ENCODE assay signal across 27 mouse cellular contexts in the genomic region with DNA sequence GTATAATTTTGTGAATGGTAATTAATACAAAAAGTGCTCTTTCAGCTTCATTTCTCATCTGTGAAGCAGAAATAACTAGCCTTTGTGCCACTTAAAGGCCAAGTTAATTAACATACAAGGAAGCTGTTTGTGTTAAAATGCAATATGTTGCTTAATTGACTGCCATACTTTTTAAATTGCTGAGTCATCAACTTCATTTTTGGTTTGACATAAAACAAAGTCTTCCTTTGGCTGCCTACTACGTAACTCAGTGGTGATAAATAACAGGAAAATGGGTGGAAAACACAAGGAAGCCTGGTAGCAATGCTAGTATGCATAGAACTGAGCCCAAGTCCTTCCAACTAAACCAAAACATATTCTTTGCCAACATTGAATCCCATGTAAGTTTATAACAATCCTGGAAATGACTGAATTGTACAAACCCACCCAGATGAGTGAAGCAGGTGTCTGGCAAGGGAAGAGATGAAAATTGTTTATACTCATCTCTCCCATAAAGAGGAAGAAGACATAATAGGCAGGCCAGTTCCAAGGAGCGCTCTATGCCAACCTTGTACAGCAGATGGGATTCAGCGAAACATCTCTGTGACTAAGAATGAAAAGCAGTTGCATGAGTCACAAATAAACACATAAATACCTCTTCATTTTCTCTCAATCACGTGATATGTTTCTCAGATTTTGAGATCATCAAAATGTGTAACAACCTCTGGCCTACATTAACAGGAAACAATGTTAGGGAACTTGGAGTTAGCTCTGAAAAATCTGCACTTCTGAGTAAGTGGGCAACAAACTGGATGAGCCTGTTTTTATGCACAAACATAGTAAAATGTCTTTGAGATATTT.
DNase-seq lines count a peak whose midpoint lies in the region; ATAC-seq and TF ChIP-seq lines count a peak whose summit lies in the region.
"Had no signal": no experiment of that assay in that cellular context is flagged by ENCODE, and none has a peak within 500 bp of the region (broad histone marks: within the 10 kb centered on the region; RNA-seq: fewer than 3 reads in every experiment).

No protein-coding gene starts in this region.

- H3K4me1 ChIP-seq in forebrain, embryonic 14.5 days (ENCODE audit: control insufficient read depth, insufficient read depth, low read length): no peaks in the 10 kb centered on the region
- H3K4me1 ChIP-seq in forebrain, embryonic 12.5 days: no peaks in the 10 kb centered on the region
- H3K4me1 ChIP-seq in heart, embryonic 10.5 days: no peaks in the 10 kb centered on the region
- no peaks in the 10 kb centered on the region for H3K4me1 ChIP-seq in hindbrain, postnatal 0 days (ENCODE audit: insufficient read depth, low read length)
- H3K4me1 ChIP-seq: heart, embryonic 12.5 days; hindbrain, embryonic 15.5 days; kidney, embryonic 15.5 days; limb, embryonic 10.5 days; limb, embryonic 15.5 days; liver, embryonic 13.5 days; megakaryocyte, embryonic 14.5 days; midbrain, embryonic 12.5 days had no signal

- H3K4me2 ChIP-seq in forebrain, embryonic 14.5 days (ENCODE audit: low read length): no peak overlapping the region
- H3K4me2 ChIP-seq in forebrain, embryonic 12.5 days: no peak overlapping the region
- H3K4me2 ChIP-seq in hindbrain, postnatal 0 days (ENCODE audit: low read depth, low read length): no peak overlapping the region
- H3K4me2 ChIP-seq: heart, embryonic 12.5 days; hindbrain, embryonic 15.5 days; kidney, embryonic 15.5 days; limb, embryonic 15.5 days; liver, embryonic 13.5 days; midbrain, embryonic 12.5 days had no signal

- 77% methylated on average over 4 of the region's 4 CpGs for WGBS in forebrain, embryonic 14.5 days
- 85% methylated on average over 4 of the region's 4 CpGs for WGBS in forebrain, embryonic 12.5 days
- 83% methylated on average over 4 of the region's 4 CpGs for WGBS in heart, embryonic 10.5 days
- WGBS in hindbrain, postnatal 0 days: 86% methylated on average over 4 of the region's 4 CpGs

- no peaks in the 10 kb centered on the region for H3K27me3 ChIP-seq in forebrain, embryonic 14.5 days (replicated peaks; ENCODE audit: control insufficient read depth, insufficient read depth, low read length)
- H3K27me3 ChIP-seq in forebrain, embryonic 12.5 days: no peaks in the 10 kb centered on the region
- H3K27me3 ChIP-seq in heart, embryonic 10.5 days (ENCODE audit: insufficient read depth, poor library complexity, severe bottlenecking): no peaks in the 10 kb centered on the region
- no peaks in the 10 kb centered on the region for H3K27me3 ChIP-seq in hindbrain, postnatal 0 days (ENCODE audit: insufficient read depth, low read length)
- H3K27me3 ChIP-seq: heart, embryonic 12.5 days; hindbrain, embryonic 15.5 days; kidney, embryonic 15.5 days; limb, embryonic 15.5 days; liver, embryonic 13.5 days; megakaryocyte, embryonic 14.5 days; midbrain, embryonic 12.5 days had no signal

- no peaks in the 10 kb centered on the region for H3K36me3 ChIP-seq in forebrain, embryonic 14.5 days (ENCODE audit: control insufficient read depth, insufficient read depth, low read length)
- no peaks in the 10 kb centered on the region for H3K36me3 ChIP-seq in forebrain, embryonic 12.5 days (replicated peaks)
- no peaks in the 10 kb centered on the region for H3K36me3 ChIP-seq in heart, embryonic 10.5 days
- H3K36me3 ChIP-seq in hindbrain, postnatal 0 days (ENCODE audit: insufficient read depth, low read length): no peaks in the 10 kb centered on the region
- H3K36me3 ChIP-seq: heart, embryonic 12.5 days; hindbrain, embryonic 15.5 days; kidney, embryonic 15.5 days; limb, embryonic 10.5 days; limb, embryonic 15.5 days; liver, embryonic 13.5 days; midbrain, embryonic 12.5 days had no signal

- TF ChIP-seq CTCF in hindbrain, postnatal 0 days (IDR thresholded peaks at IDR 0.05; ENCODE audit: low read depth): no peak

- ATAC-seq in forebrain, embryonic 14.5 days: no peak
- ATAC-seq in forebrain, embryonic 12.5 days (ENCODE audit: low FRiP score): no peak
- ATAC-seq in hindbrain, postnatal 0 days: no peak
- ATAC-seq: CD4-positive, CD25-positive, alpha-beta regulatory T cell, adult 4 months; lung, postnatal 0 days had no signal

- H3K9ac ChIP-seq in forebrain, embryonic 14.5 days (ENCODE audit: low read length): no peak overlapping the region
- no peak overlapping the region for H3K9ac ChIP-seq in forebrain, embryonic 12.5 days
- no peak overlapping the region for H3K9ac ChIP-seq in hindbrain, postnatal 0 days (replicated peaks; ENCODE audit: low read length)
- H3K9ac ChIP-seq: heart, embryonic 12.5 days; hindbrain, embryonic 15.5 days; kidney, embryonic 15.5 days; limb, embryonic 15.5 days; liver, embryonic 13.5 days; midbrain, embryonic 12.5 days had no signal

- no peak overlapping the region for H3K27ac ChIP-seq in forebrain, embryonic 14.5 days (ENCODE audit: low read depth, low read length)
- no peak overlapping the region for H3K27ac ChIP-seq in forebrain, embryonic 12.5 days
- no peak overlapping the region for H3K27ac ChIP-seq in heart, embryonic 10.5 days
- H3K27ac ChIP-seq in hindbrain, postnatal 0 days: no peak overlapping the region
- H3K27ac ChIP-seq: hindbrain, embryonic 15.5 days; kidney, embryonic 15.5 days; limb, embryonic 10.5 days; limb, embryonic 15.5 days; liver, embryonic 13.5 days; midbrain, embryonic 12.5 days had no signal

- no peak overlapping the region for H3K4me3 ChIP-seq in forebrain, embryonic 14.5 days (ENCODE audit: low read depth, low read length)
- no peak overlapping the region for H3K4me3 ChIP-seq in forebrain, embryonic 12.5 days (replicated peaks)
- no peak overlapping the region for H3K4me3 ChIP-seq in heart, embryonic 10.5 days
- H3K4me3 ChIP-seq in hindbrain, postnatal 0 days (ENCODE audit: low read length): no peak overlapping the region
- H3K4me3 ChIP-seq: erythroblast, embryonic 14.5 days; heart, embryonic 12.5 days; hindbrain, embryonic 15.5 days; kidney, embryonic 15.5 days; limb, embryonic 10.5 days; limb, embryonic 15.5 days; liver, embryonic 13.5 days; megakaryocyte, embryonic 14.5 days; midbrain, embryonic 12.5 days had no signal

- H3K9me3 ChIP-seq in forebrain, embryonic 14.5 days (replicated peaks; ENCODE audit: control insufficient read depth, low read length): no peaks in the 10 kb centered on the region
- H3K9me3 ChIP-seq in forebrain, embryonic 12.5 days: no peaks in the 10 kb centered on the region
- H3K9me3 ChIP-seq in heart, embryonic 10.5 days: no peaks in the 10 kb centered on the region
- no peaks in the 10 kb centered on the region for H3K9me3 ChIP-seq in hindbrain, postnatal 0 days (ENCODE audit: low read length)
- H3K9me3 ChIP-seq: heart, embryonic 12.5 days; hindbrain, embryonic 15.5 days; kidney, embryonic 15.5 days; limb, embryonic 10.5 days; limb, embryonic 15.5 days; liver, embryonic 13.5 days; megakaryocyte, embryonic 14.5 days; midbrain, embryonic 12.5 days had no signal

- DNase-seq in forebrain, embryonic 14.5 days (ENCODE audit: low spot score): peak; percentile 37
- DNase-seq in layer of hippocampus, postnatal 14 days (ENCODE audit: low spot score in 2 of 2): peak; percentile 3 to 46
- no peak for DNase-seq in layer of hippocampus, postnatal 25 days (ENCODE audit: extremely low spot score in 1 of 2, low spot score in 1 of 2)
- DNase-seq in brain, adult 2 months (ENCODE audit: low read depth, low spot score): peak; percentile 10
- DNase-seq in heart, embryonic 10.5 days (ENCODE audit: low spot score): no peak
- DNase-seq in hindbrain, postnatal 0 days (ENCODE audit: low spot score): no peak
- DNase-seq: adrenal gland, postnatal 14 days; cerebellum, adult 8-10 months; gastrocnemius, postnatal 14 days; heart, adult 18-20 months; kidney, adult 18-20 months; kidney, postnatal 25 days; liver, embryonic 13.5 days; lung, adult 18-20 months; lung, postnatal 4 days; thymus, postnatal 4 days had no signal

Comparison
In these comparisons a context has a peak if more than half of its experiments do, and no peak if none do; other contexts are left out.
1. DNase-seq: peak in forebrain, embryonic 14.5 days (single experiment), layer of hippocampus, postnatal 14 days (2 of 2) and brain, adult 2 months (single experiment); none in layer of hippocampus, postnatal 25 days (0 of 2), heart, embryonic 10.5 days (single experiment) and hindbrain, postnatal 0 days (single experiment).